Mouse (Mus musculus) heart, postnatal 14 days (tissue): ENCODE measurements at regions not wholly inside any gene's neighbourhood (a gene's known extent, or its start where the extent isn't known, plus 50 kb on each side); places are given as distances from the start of the nearest gene placed in this dataset.
A peak's percentile ranks its signal among the peaks of the same experiment; 100 is the strongest.

Source experiments
- DNase-seq, 2 experiments: peaks; one replicate each; pipeline ENCODE4 v3.0.0; 2021 to 2022
- intact Hi-C: fragments of 180-260 bp; cut with DNase I; formaldehyde crosslinking; loops from one replicate; pipeline ENCODE4 v1.15.1; 2025

- intact Hi-C loops, result no loop called here
- no peak for DNase-seq
These were observed 358.1 kb upstream of the Tle4 start for GRCm38 (mm10) chr19:14955969-14956368.

- intact Hi-C loops, result no loop called here
- DNase-seq, result no peak
These were observed 342.5 kb upstream of the Tle4 start for GRCm38 (mm10) chr19:14940207-14940952.

- DNase-seq, result no peak
- intact Hi-C loops, result no loop called here
These were observed 324.4 kb upstream of the Tle4 start for GRCm38 (mm10) chr19:14922238-14922637.

GRCm38 (mm10) chr19:14911056-14911850 is 313.4 kb upstream of the Tle4 start:
- no peak for DNase-seq
- intact Hi-C loops, result no loop called here

- intact Hi-C loops, result no loop called here
- no peak for DNase-seq
These were observed 297.0 kb upstream of the Tle4 start for GRCm38 (mm10) chr19:14894875-14895274.

- DNase-seq, result no peak
- intact Hi-C loops, result no loop called here
These were observed 294.5 kb upstream of the Tle4 start for GRCm38 (mm10) chr19:14892390-14892758.

- intact Hi-C loops, result no loop called here
- DNase-seq, result no peak
These were observed 294.0 kb upstream of the Tle4 start for GRCm38 (mm10) chr19:14891689-14892389.

- intact Hi-C loops, result no loop called here
- DNase-seq, result no peak
These were observed 293.2 kb upstream of the Tle4 start for GRCm38 (mm10) chr19:14891090-14891428.

- DNase-seq, result peak; percentile 4 to 9
- intact Hi-C loops, result no loop called here
These were observed 292.6 kb upstream of the Tle4 start for GRCm38 (mm10) chr19:14890241-14891089.

- intact Hi-C loops, result no loop called here
- DNase-seq, result no peak
These were observed 291.9 kb upstream of the Tle4 start for GRCm38 (mm10) chr19:14889794-14890193.

- DNase-seq, result no peak
- intact Hi-C loops, result no loop called here
These were observed 286.0 kb upstream of the Tle4 start for GRCm38 (mm10) chr19:14883707-14884421.

- DNase-seq, result no peak
- intact Hi-C loops, result no loop called here
These were observed 283.0 kb upstream of the Tle4 start for GRCm38 (mm10) chr19:14880818-14881217.

GRCm38 (mm10) chr19:14873986-14874385 is 276.1 kb upstream of the Tle4 start:
- intact Hi-C loops, result no loop called here
- DNase-seq, result no peak

GRCm38 (mm10) chr19:14871178-14871867 is 273.5 kb upstream of the Tle4 start:
- intact Hi-C loops, result no loop called here
- DNase-seq, result no peak

GRCm38 (mm10) chr19:14862654-14863468 is 265.0 kb upstream of the Tle4 start:
- DNase-seq, result peak; percentile 2 to 3

GRCm38 (mm10) chr19:14855036-14855435 is 257.2 kb upstream of the Tle4 start:
- DNase-seq, result no peak
- intact Hi-C loops, result no loop called here

More at GRCm38 (mm10) chr19:14862654-14863468, 265.0 kb upstream of the Tle4 start:
- intact Hi-C loops, result no loop called here

GRCm38 (mm10) chr19:14853416-14853815 is 255.6 kb upstream of the Tle4 start:
- DNase-seq, result no peak
- intact Hi-C loops, result no loop called here

- no peak for DNase-seq
- intact Hi-C loops, result no loop called here
These were observed 251.7 kb upstream of the Tle4 start for GRCm38 (mm10) chr19:14849561-14849960.
